Mouse (Mus musculus): Measurements from ENCODE around the gene Catsper2. TPM values are rescaled to one million over a fixed set of nuclear protein-coding genes. Genes with fewer than 3 reads are reported as not detected.

Catsper2 gene
- total and polyA plus RNA-seq, 3 experiments = 1.2 to 2.5 TPM; not detected in 1

DNA sequence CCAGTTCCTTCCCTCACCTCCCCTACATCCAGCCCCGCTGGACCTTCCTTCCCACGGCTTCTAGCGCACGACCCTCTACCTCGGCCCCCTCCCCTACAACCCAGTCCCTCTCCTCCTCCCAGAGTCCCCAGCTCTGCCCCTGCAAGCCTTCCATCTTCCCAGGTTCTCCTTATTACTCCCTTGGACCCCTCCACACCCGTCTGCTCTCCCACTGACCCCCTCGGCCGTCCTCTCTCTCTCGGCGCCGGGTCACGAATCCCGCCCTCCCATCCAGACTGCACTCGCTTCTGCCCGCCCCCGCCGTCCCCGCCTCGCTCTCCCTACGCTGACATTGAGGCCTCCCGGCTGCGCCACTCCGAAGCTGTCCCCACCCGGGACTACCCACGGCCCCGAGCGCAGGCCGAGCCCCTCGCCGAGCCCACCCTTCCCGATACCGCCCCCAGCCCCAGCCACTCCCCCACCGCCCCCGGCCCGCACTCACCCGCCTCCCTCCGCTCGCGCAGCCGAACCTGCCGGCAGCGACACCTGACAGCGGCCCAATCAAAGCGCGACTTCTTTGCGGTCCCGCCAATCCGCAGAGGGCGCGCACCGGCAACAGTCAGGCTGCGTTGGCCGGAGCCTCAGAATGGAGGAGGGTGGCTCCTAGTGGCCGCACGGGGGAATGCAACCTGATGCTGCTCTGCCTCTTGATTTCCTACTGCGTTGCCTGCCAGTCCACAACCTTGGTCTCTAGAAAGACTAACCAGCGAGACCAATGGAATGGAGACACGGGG, 58.6 kb downstream of the Catsper2 start, which contains the start of gene Ppip5k1:
Gene Ppip5k1 (minus strand): TSS at position 577 of the 773 bp plus-strand sequence.
- H3K27me3 ChIP-seq (ENCODE audit: control insufficient read depth in 1 of 2, insufficient read depth in 2 of 2, low read length in 2 of 2) = peaks cover 0 to 2% of the 10 kb centered on the region in 2 experiments; a peak in 2 of 4 replicates
- no peak within 1 kb of the TSS for H3K27ac ChIP-seq (ENCODE audit: control insufficient read depth, low read depth, low read length)
- H3K36me3 ChIP-seq (ENCODE audit: control insufficient read depth in 1 of 2, insufficient read depth in 2 of 2, low read length in 2 of 2) = no peaks in the 10 kb centered on the region; a peak in 1 of 4 replicates
- H3K9ac ChIP-seq (ENCODE audit: control insufficient read depth, low read depth, low read length, poor library complexity, severe bottlenecking) = peak within 1 kb of the TSS; percentile 76
- TF ChIP-seq MYC (IDR thresholded peaks at IDR 0.05; ENCODE audit: low read depth, low read length) = 0 out of 2 replicates have a peak, but pooled peaks have one; percentile 34
- no peak for TF ChIP-seq TCF12 (IDR thresholded peaks at IDR 0.05; ENCODE audit: low read depth, low read length)
- TF ChIP-seq RCOR1 (IDR thresholded peaks at IDR 0.05; ENCODE audit: low read depth, low read length) = no peak
- no peak for TF ChIP-seq GABPA (IDR thresholded peaks at IDR 0.05; ENCODE audit: low read depth, low read length)
- TF ChIP-seq SIN3A (IDR thresholded peaks at IDR 0.05; ENCODE audit: low read length) = no peak; the same call in 1 of the 2 replicates
- TF ChIP-seq POLR2A (IDR thresholded peaks at IDR 0.05; ENCODE audit: control insufficient read depth in 1 of 2, insufficient read depth in 1 of 2, low read depth in 1 of 2, low read length in 2 of 2, poor library complexity in 1 of 2) = no peak; a peak in 1 of 4 replicates
- no peak for TF ChIP-seq USF2 (IDR thresholded peaks at IDR 0.05; ENCODE audit: borderline replicate concordance in 1 of 2, insufficient read depth in 1 of 2, low read depth in 1 of 2, low read length in 2 of 2)
- peak; percentile 36; the same call in 1 of the 2 replicates for TF ChIP-seq ZC3H11A (IDR thresholded peaks at IDR 0.05; ENCODE audit: low read depth, low read length)
- TF ChIP-seq USF1 (IDR thresholded peaks at IDR 0.05; ENCODE audit: low read depth, low read length) = peak; percentile 76
- TF ChIP-seq CTCF (IDR thresholded peaks at IDR 0.05 in 2 of 3, conservative IDR thresholded peaks at IDR 0.05 in 1 of 3; ENCODE audit: control insufficient read depth in 1 of 3, insufficient read depth in 1 of 3, low read depth in 2 of 3, low read length in 3 of 3, poor library complexity in 1 of 3, severe bottlenecking in 1 of 3) = peak; percentile 72 to 90 (median 87)
- TF ChIP-seq UBTF (IDR thresholded peaks at IDR 0.05; ENCODE audit: borderline replicate concordance, insufficient read depth, low read depth, low read length) = no peak
- no peak for TF ChIP-seq EP300 (IDR thresholded peaks at IDR 0.05; ENCODE audit: low read depth in 1 of 2, low read length in 2 of 2)
- TF ChIP-seq ZKSCAN1 (IDR thresholded peaks at IDR 0.05; ENCODE audit: low read depth, low read length) = no peak
- no peak for TF ChIP-seq ETS1 (IDR thresholded peaks at IDR 0.05; ENCODE audit: low read depth, low read length)
- no peak for TF ChIP-seq MYB (IDR thresholded peaks at IDR 0.05; ENCODE audit: low read depth, low read length)
- TF ChIP-seq TAL1 (IDR thresholded peaks at IDR 0.05; ENCODE audit: low read length) = no peak
- peak; percentile 80 for TF ChIP-seq HCFC1 (IDR thresholded peaks at IDR 0.05; ENCODE audit: low read depth, low read length)
- no peak for TF ChIP-seq MEF2A (IDR thresholded peaks at IDR 0.05; ENCODE audit: extremely low read depth, insufficient replicate concordance, low read depth, low read length, poor library complexity, severe bottlenecking)
- no peak for TF ChIP-seq POLR2AphosphoS5 (IDR thresholded peaks at IDR 0.05; ENCODE audit: borderline replicate concordance, low read depth, low read length)
- TF ChIP-seq GATA1 (IDR thresholded peaks at IDR 0.05; ENCODE audit: low read depth, low read length) = no peak
- TF ChIP-seq TBP (IDR thresholded peaks at IDR 0.05; ENCODE audit: low read depth, low read length) = no peak
- TF ChIP-seq RAD21 (IDR thresholded peaks at IDR 0.05; ENCODE audit: low read depth, low read length) = peak; percentile 60
- peak; percentile 65 for TF ChIP-seq MAZ (IDR thresholded peaks at IDR 0.05; ENCODE audit: low read depth, low read length)
- TF ChIP-seq KAT2A (conservative IDR thresholded peaks at IDR 0.05; ENCODE audit: low read depth, low read length) = no peak
- no peak for TF ChIP-seq NELFE (IDR thresholded peaks at IDR 0.05; ENCODE audit: low read depth, low read length)
- TF ChIP-seq MXI1 (IDR thresholded peaks at IDR 0.05; ENCODE audit: low read depth, low read length) = peak; percentile 38; the same call in 1 of the 2 replicates
- no peak for TF ChIP-seq ZMIZ1 (IDR thresholded peaks at IDR 0.05; ENCODE audit: low read depth, low read length)
- TF ChIP-seq NRF1 (IDR thresholded peaks at IDR 0.05; ENCODE audit: insufficient read depth, low read depth, low read length, poor library complexity, severe bottlenecking) = 0 out of 2 replicates have a peak, but pooled peaks have one; percentile 28
- no peak for TF ChIP-seq ELF1 (IDR thresholded peaks at IDR 0.05; ENCODE audit: low read depth, low read length)
- TF ChIP-seq CHD1 (IDR thresholded peaks at IDR 0.05; ENCODE audit: low read depth, low read length) = no peak
- TF ChIP-seq SMC3 (IDR thresholded peaks at IDR 0.05; ENCODE audit: low read depth, low read length) = peak; percentile 51
- TF ChIP-seq CHD2 (IDR thresholded peaks at IDR 0.05; ENCODE audit: low read length) = no peak
- H3K9me3 ChIP-seq (replicated peaks; ENCODE audit: insufficient read depth, low read length) = no peaks in the 10 kb centered on the region
- H3K4me1 ChIP-seq (ENCODE audit: control insufficient read depth in 1 of 2, insufficient read depth in 2 of 2, low read length in 2 of 2) = peaks cover 0 to 4% of the 10 kb centered on the region in 2 experiments; a peak in 2 of 4 replicates
- H3K4me3 ChIP-seq (ENCODE audit: control insufficient read depth in 1 of 2, insufficient read depth in 1 of 2, low read depth in 2 of 2, low read length in 2 of 2) = peak within 1 kb of the TSS; percentile 82 to 94
- no peaks in the 10 kb centered on the region; the same call in 1 of the 2 replicates for H3K79me2 ChIP-seq (ENCODE audit: control insufficient read depth, insufficient read depth, low read length, poor library complexity)
- DNase-seq (ENCODE audit: low read depth, low spot score) = peak; percentile 98
